Mouse (Mus musculus) Patski (cell line): ENCODE data around the gene Vcl. TPM values are rescaled to one million over a fixed set of nuclear protein-coding genes. Genes with fewer than 3 reads are reported as not detected.

Experiments
- ATAC-seq: fragments of 100-300 bp; one replicate; pipeline ENCODE4 v1.8.0; 2021
- CTCF ChIA-PET: fragments of 350-600 bp; sonication (Branson Sonifier 250); formaldehyde crosslinking; loops from one replicate; lab custom pipeline; 2022; ENCODE audit warnings: inconsistent platforms; lab: Charles Lee
- POLR2A ChIA-PET: fragments of 350-600 bp; sonication (Branson Sonifier 250); formaldehyde crosslinking; loops from one replicate; lab custom pipeline; 2022; ENCODE audit warnings: antibody characterized with exemption, inconsistent platforms; lab: Charles Lee
- DNase-seq: peaks from one replicate; pipeline ENCODE4 v3.0.0-alpha.2; 2011; ENCODE audit warnings: low read depth, low spot score
- H3K27me3 ChIP-seq: fragments of 371-371 bp; one replicate; pipeline ENCODE4 v1.5.1; 2021
- CTCF ChIP-seq: fragments of 100-300 bp; IDR thresholded peaks from one replicate; pipeline ENCODE4 v1.5.1; 2021
- in situ Hi-C: fragments of 300-500 bp; cut with MboI; formaldehyde crosslinking; loops from 3 replicates; pipeline ENCODE4 v1.11.1; 2018; ENCODE audit warnings: low pct_unique_long_range_greater_than_20kb, mixed read lengths
- polyA plus RNA-seq: library from polyadenylated mRNA; unstranded; gene quantifications from one replicate; pipeline ENCODE4 v1.2.3, GENCODE M21; 2021

Vcl gene
- polyA plus RNA-seq, 1 experiment from 2014 or later = 255 TPM

GRCm38 (mm10) chr14:20911811-20912210 is 17.4 kb upstream of the Vcl start:
- no peak for TF ChIP-seq CTCF
- ATAC-seq = no peak
- ChIA-PET CTCF (interaction anchor here (0.7 to 1.7 kb wide), 3 partner anchors 11 to 18 kb away, joined by 3 to 7 read pairs (median 4); no protein-coding TSS in a partner anchor), POLR2A (interaction anchor here (0.7 to 1.0 kb wide), 2 partner anchors 8 to 16 kb away, joined by 3 read pairs; no protein-coding TSS in a partner anchor)
- H3K27me3 ChIP-seq = no peaks in the 10 kb centered on the region
- no peak for DNase-seq
- in situ Hi-C loops = no loop called here

DNA sequence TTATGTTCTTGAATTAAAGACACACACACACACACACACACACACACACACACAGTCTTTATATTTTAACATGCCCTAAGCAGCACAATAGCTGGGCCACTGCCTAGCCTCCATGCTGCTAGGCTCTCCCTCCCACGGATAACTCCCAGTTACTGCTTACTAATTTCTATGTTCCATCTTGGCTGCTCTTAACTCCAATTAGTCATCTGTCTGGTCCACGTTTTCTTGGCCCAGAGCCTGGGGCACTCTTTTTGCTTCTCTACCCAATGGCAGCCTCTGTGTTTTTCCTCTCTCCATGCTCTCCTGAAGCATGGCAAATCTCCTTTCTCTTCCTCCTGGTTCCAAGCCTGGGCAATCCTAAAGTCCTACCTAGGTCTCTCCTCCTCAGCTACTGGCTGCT is 14.8 kb upstream of the Vcl start:
- no peak for ATAC-seq
- H3K27me3 ChIP-seq = no peaks in the 10 kb centered on the region
- ChIA-PET POLR2A (interaction anchor here (0.6 to 0.9 kb wide), 3 partner anchors 11 to 127 kb away, joined by 3 read pairs; no protein-coding TSS in a partner anchor), CTCF (interaction anchor here (1.4 kb wide), 1 partner anchor 12 kb away, joined by 5 read pairs; no protein-coding TSS in a partner anchor)
- in situ Hi-C loops = no loop called here
- peak; percentile 83 for DNase-seq
- no peak for TF ChIP-seq CTCF

- H3K27me3 ChIP-seq = no peaks in the 10 kb centered on the region
- in situ Hi-C loops = no loop called here
- ChIA-PET POLR2A (no interaction called here), CTCF (interaction anchor here (1.4 kb wide), 1 partner anchor 13 kb away, joined by 6 read pairs; no protein-coding TSS in a partner anchor)
- DNase-seq (no peak), ATAC-seq (no peak)
- TF ChIP-seq CTCF = no peak
These were observed 12.3 kb upstream of the Vcl start for GRCm38 (mm10) chr14:20916625-20917612.

- in situ Hi-C loops = no loop called here
- no peak for ATAC-seq
- TF ChIP-seq CTCF = no peak
- DNase-seq = no peak
- ChIA-PET CTCF (interaction anchor here (0.7 to 2.0 kb wide), 2 partner anchors 9 to 36 kb away, joined by 3 to 5 read pairs; no protein-coding TSS in a partner anchor), POLR2A (interaction anchor here (0.7 kb wide), 1 partner anchor 88 kb away, joined by 3 read pairs; no protein-coding TSS in a partner anchor)
- H3K27me3 ChIP-seq = no peaks in the 10 kb centered on the region
These were observed 5.0 kb upstream of the Vcl start for GRCm38 (mm10) chr14:20924071-20924789.

- ChIA-PET CTCF (interaction anchor here (1.2 to 1.5 kb wide), 2 partner anchors 19 to 124 kb away, joined by 3 read pairs; no protein-coding TSS in a partner anchor), POLR2A (interaction anchor here (0.5 to 1.1 kb wide), 3 partner anchors 16 to 66 kb away, joined by 3 to 9 read pairs (median 3); no protein-coding TSS in a partner anchor)
- H3K27me3 ChIP-seq = no peaks in the 10 kb centered on the region
- no peak for TF ChIP-seq CTCF
- in situ Hi-C loops = loop anchor here (5.0 kb wide), 1 partner anchor 40 kb away; no protein-coding TSS in a partner anchor
- DNase-seq = no peak
- no peak for ATAC-seq
These were observed 1.5 kb upstream of the Vcl start for GRCm38 (mm10) chr14:20927470-20928307.

DNA sequence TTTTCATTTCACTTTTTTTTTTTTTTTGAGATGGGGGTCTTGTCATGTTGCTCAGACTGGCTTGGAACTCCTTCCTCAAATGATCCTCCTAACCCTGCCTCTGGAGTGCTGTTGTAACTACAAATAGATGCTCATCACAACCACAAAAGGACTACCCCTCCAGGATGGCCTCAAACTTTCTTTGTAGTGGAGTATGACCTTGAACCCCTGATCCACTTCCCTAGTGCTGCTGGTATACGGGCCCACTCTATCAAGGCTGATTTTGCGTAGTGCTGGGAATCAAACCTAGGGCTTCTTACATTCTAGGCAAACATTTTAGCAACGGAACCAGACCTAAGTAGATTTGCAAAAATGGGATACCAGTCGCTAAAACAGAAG is 901 bp upstream of the Vcl start:
- ChIA-PET CTCF (no interaction called here), POLR2A (interaction anchor here (0.5 to 1.1 kb wide), 3 partner anchors 17 to 66 kb away, joined by 3 to 9 read pairs (median 3); no protein-coding TSS in a partner anchor)
- DNase-seq (no peak), ATAC-seq (no peak)
- in situ Hi-C loops = loop anchor here (5.0 kb wide), 1 partner anchor 41 kb away; no protein-coding TSS in a partner anchor
- H3K27me3 ChIP-seq = no peaks in the 10 kb centered on the region
- TF ChIP-seq CTCF = no peak

DNA sequence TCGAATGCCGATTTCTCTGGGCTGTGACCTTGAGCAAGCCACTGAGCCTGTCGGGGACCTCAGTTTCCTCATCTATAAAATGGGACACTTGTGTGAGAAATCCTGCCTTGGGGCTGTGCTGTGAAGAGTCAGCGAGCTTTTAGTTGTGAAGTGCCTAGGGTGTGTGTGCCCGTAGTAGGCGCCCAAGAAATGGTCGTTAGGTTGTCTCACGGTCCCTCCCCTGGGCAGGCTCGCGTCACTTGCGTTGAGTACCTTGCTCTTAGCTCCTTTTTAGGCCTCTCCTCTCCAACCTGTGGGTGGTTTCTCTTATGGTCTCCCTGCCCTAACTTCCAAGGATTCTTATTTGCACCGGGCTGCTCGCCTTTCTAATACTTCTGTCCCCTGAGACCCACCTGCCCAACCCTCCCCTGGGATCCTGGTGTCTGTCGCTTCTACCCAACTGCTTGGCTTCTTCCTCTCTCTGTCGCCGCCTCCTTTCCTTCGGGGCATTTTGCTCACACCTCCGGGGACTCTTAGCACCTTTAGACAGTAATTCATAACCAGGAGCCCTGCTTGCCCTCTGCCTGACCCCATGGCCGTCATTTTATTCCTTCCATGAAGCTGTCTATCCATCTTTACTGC is 726 bp downstream of the Vcl start:
- POLR2A ChIA-PET = interaction anchor here (0.6 to 2.8 kb wide), 5 partner anchors 15 to 125 kb away, joined by 3 to 12 read pairs (median 4); no protein-coding TSS in a partner anchor
- DNase-seq = no peak
- in situ Hi-C loops = loop anchor here (5.0 kb wide), 2 partner anchors 42 to 43 kb away; no protein-coding TSS in a partner anchor
- CTCF ChIA-PET = interaction anchor here (0.8 to 1.4 kb wide), 7 partner anchors 13 to 79 kb away, joined by 3 to 4 read pairs (median 3); no protein-coding TSS in a partner anchor
- no peak for TF ChIP-seq CTCF
- no peak for ATAC-seq
- no peaks in the 10 kb centered on the region for H3K27me3 ChIP-seq

- no peak for ATAC-seq
- ChIA-PET POLR2A (interaction anchor here (0.6 to 2.8 kb wide), 9 partner anchors 12 to 248 kb away, joined by 3 to 12 read pairs (median 3); no protein-coding TSS in a partner anchor), CTCF (interaction anchor here (0.8 to 1.4 kb wide), 8 partner anchors 9 to 127 kb away, joined by 3 to 4 read pairs (median 4); no protein-coding TSS in a partner anchor)
- no peak for TF ChIP-seq CTCF
- no peaks in the 10 kb centered on the region for H3K27me3 ChIP-seq
- in situ Hi-C loops = loop anchor here (5.0 kb wide), 1 partner anchor 42 kb away; no protein-coding TSS in a partner anchor
- no peak for DNase-seq
These were observed 1.5 kb downstream of the Vcl start for GRCm38 (mm10) chr14:20930481-20931391.
